Mouse (Mus musculus) liver, embryonic 14.5 days (tissue): ENCODE measurements around the gene Ccdc65.

Experiments used
- CTCF ChIP-seq: IDR thresholded peaks from 2 replicates; pipeline ENCODE4 v1.5.1; 2016; ENCODE audit warnings: antibody characterized with exemption, low read depth, control low read depth
- EP300 ChIP-seq: IDR thresholded peaks from 2 replicates; pipeline ENCODE4 v1.6.1; 2016; ENCODE audit warnings: antibody characterized with exemption, low read depth

- TF ChIP-seq CTCF (no peak), EP300 (no peak)
Measured at GRCm38 (mm10) chr15:98704312-98704711, 3.7 kb upstream of the Ccdc65 start.
